Mouse (Mus musculus): ENCODE results near the gene Cyp2g1. TPM values are rescaled to one million over a fixed set of nuclear protein-coding genes. Genes with fewer than 3 reads are reported as not detected.

The Cyp2g1 gene
- not detected in 2 replicates for polyA plus RNA-seq (2021; fragmentation: Nextera tagmentation)
- long read RNA-seq, experiment 1, result 0 reads
- long read RNA-seq, experiment 2, result 0 reads

DNA sequence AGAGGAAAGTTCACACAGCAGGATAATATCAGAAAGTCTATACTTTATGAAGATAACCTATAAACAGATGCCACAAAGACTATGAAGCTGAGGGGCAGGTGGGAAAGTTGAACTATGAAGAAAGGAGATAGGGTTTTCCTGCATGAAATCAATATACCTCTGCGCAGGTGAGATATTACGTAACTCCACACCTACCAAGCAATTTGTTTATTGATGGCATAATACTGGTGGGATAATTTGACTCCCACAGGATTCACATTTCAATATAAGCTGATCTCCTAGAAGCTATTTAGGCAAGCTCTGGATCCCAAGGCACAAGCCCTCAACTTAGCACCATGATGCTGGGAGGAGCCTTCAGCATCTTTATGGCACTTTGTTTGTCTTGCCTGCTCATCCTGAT is at the start of gene Cyp2g1:
Gene Cyp2g1 (plus strand): TSS at position 301 of the 400 bp plus-strand sequence.

DNA sequence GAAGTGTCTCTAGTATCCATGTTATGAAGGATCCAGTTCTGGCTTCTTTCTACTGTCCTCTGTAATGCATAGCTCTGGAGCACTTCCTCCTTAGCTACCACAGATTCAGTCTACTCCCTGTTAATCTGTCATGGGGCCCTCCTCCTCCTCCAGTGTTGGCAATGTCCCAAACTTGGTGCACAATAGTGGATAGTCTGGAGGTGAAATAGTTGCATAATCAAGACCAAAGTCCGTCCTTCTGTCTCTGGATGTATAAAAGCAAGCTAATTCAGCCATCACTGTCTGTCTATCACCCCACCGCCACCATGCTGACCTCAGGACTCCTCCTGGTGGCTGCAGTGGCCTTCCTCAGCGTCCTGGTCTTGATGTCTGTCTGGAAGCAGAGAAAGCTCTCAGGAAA is 26.4 kb downstream of the Cyp2g1 start, which contains the start of gene Cyp2a5:
Gene Cyp2a5 (plus strand): TSS at position 247 of the 400 bp plus-strand sequence.

Other genes starting within 250 kb of the Cyp2g1 start
- gene Vmn1r185, start 190.4 kb upstream of the Cyp2g1 start, polyA plus RNA-seq (2021; fragmentation: Nextera tagmentation), result not detected in 2 replicates
- gene Cyp2b23, start 122.5 kb upstream of the Cyp2g1 start, polyA plus RNA-seq (2021; fragmentation: Nextera tagmentation), result not detected in 2 replicates
- not detected in 2 replicates for gene Cyp2b19, start 51.8 kb upstream of the Cyp2g1 start, polyA plus RNA-seq (2021; fragmentation: Nextera tagmentation)
- gene Cyp2a5, start 26.4 kb downstream of the Cyp2g1 start, polyA plus RNA-seq (2021; fragmentation: Nextera tagmentation), result 0.33 TPM in 1 of 2 replicates, not detected in the other
- not detected in 2 replicates for gene Cyp2a22, start 130.5 kb downstream of the Cyp2g1 start, polyA plus RNA-seq (2021; fragmentation: Nextera tagmentation)
- gene Cyp2a12, start 220.2 kb downstream of the Cyp2g1 start, polyA plus RNA-seq (2021; fragmentation: Nextera tagmentation), result not detected in 2 replicates

Measured in layer of hippocampus, adult 6 months (tissue).